Mouse (Mus musculus): ENCODE measurements around the gene Gm42688. TPM values are rescaled to one million over a fixed set of nuclear protein-coding genes. Genes with fewer than 3 reads are reported as not detected.
A peak's percentile ranks its signal among the peaks of the same experiment; 100 is the strongest.

Gm42688 gene
- polyA plus RNA-seq, 2 experiments: 0.76 to 2.4 TPM

DNA sequence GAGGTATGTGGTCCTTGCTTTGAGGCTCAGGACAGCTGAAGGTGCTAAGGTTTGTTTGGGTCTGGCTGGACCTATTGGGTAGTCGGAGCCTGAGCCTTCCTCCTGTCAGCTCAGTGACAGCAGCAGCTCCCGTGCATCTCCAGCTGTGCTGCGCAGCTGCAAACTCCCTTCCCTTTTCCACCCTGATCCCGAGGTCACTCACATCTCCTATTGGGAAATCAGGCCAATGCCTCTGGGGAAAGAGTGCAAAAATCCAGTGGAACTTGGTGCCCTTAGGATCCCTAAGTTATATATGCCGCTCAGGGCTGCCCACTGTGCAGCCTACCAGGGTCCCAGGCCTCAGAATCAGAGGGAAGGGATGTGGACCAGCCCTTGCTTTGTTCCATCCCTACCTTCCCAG is 17.9 kb upstream of the Gm42688 start:
- Histone ChIP-seq H3K36me3 (replicated peaks; ENCODE audit: control insufficient read depth, insufficient read depth, low read depth) (peaks cover 6% of the 10 kb centered on the region), H3K27me3 (ENCODE audit: control insufficient read depth, insufficient read depth, low read length) (peaks cover 51% of the 10 kb centered on the region), H3K27ac (no peak overlapping the region), H3K4me2 (ENCODE audit: low read depth) (no peak overlapping the region), H3K9me3 (ENCODE audit: control insufficient read depth, low read length) (no peaks in the 10 kb centered on the region), H3K4me3 (ENCODE audit: insufficient read depth in 1 of 2, low read depth in 2 of 2, low read length in 2 of 2) (no peak overlapping the region), H3K4me1 (replicated peaks; ENCODE audit: control insufficient read depth in 2 of 2, insufficient read depth in 2 of 2, low read length in 1 of 2) (peaks cover 8% of the 10 kb centered on the region in 2 experiments), H3K9ac (replicated peaks) (no peak overlapping the region)
- 39% methylated on average over 5 of the region's 5 CpGs for WGBS (ENCODE audit: insufficient replicate concordance)
- no peak for ATAC-seq (ENCODE audit: insufficient read depth)
- no peak for DNase-seq (ENCODE audit: low read depth in 3 of 3, low spot score in 3 of 3)
- TF ChIP-seq CTCF (IDR thresholded peaks at IDR 0.05; ENCODE audit: low read depth) (no peak), EP300 (IDR thresholded peaks at IDR 0.05; ENCODE audit: low read depth) (no peak)

DNA sequence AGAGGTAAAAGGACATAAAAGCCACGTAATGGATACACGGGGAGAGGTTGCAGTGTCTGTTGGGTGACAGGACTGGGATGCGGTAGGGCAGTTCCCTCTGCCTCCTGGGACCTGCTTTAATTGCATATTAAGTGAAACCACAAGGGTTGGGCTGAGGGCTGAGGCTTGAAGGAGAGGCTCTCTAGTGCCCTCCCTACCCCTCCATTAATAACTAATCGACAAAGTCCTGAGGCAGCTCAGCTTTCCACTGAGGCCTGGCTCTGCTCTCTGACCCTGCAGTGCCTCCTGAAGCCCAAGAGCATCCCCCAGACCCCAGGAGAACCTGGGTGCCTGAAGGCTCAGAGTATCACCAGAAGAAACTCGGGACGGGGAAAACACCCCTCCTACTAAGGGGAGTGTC is 16.9 kb upstream of the Gm42688 start:
- TF ChIP-seq EP300 (IDR thresholded peaks at IDR 0.05; ENCODE audit: low read depth) (no peak), CTCF (IDR thresholded peaks at IDR 0.05; ENCODE audit: low read depth) (no peak)
- no peak for DNase-seq (ENCODE audit: low read depth in 3 of 3, low spot score in 3 of 3)
- WGBS (ENCODE audit: insufficient replicate concordance): 15% methylated on average over 6 of the region's 6 CpGs

DNA sequence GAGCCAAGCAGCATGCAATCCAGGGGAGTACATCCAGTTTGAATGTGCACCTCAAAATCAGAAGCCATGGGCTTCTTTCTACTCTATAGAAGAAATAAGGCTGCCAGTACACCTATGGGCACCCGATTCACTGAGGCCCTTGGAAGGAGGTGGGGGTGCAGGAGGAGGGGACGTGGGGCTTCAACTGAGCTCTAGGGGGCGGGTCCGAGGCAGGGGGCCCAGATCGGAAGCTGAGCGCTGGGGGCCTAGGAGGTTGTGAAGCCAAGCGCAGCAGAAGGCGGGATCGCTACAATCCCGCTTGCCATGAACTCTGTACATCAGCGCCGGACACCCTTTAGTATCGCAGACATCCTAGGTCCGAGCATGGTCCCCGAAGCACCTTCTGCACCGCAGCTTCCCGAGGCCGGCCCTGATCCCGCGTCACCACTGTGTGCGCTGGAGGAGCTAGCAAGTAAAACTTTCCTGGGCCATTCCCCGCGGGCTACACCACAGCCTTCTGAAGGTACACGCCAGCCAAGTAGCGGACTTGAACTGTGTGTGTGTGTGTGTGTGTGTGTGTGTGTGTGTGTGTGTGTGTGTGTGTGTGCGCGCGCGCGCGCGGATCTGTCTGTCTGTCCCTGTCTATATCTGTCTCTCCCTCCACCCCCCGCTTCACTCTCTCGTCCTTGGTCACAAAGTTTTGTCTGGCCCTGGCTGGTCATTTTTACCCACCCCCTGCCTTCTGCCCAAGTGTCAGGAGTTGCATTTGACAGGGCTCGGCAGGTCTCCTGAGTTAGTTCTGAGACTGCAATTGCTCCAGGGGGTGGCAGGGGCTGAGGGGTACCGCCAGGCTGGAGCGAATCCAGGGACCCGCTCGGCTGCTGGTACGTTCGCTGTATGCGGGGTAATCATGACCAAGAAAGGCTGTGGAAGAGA is 15.0 kb upstream of the Gm42688 start, which contains the start of gene Lbx2:
Gene Lbx2 (plus strand): TSS at position 247 of the 915 bp plus-strand sequence.
- WGBS (ENCODE audit: insufficient replicate concordance): 2% methylated on average over 42 of the region's 42 CpGs
- Histone ChIP-seq H3K4me1 (replicated peaks; ENCODE audit: control insufficient read depth in 2 of 2, insufficient read depth in 2 of 2, low read length in 1 of 2) (no peaks in the 10 kb centered on the region; a peak in 1 of 4 replicates), H3K4me3 (ENCODE audit: insufficient read depth in 1 of 2, low read depth in 2 of 2, low read length in 2 of 2) (peak within 1 kb of the TSS in 1 of 2 experiments; percentile 2; a peak in 1 of 4 replicates), H3K27ac (no peak within 1 kb of the TSS), H3K9ac (replicated peaks) (no peak within 1 kb of the TSS), H3K27me3 (ENCODE audit: control insufficient read depth, insufficient read depth, low read length) (peaks cover 63% of the 10 kb centered on the region), H3K9me3 (ENCODE audit: control insufficient read depth, low read length) (no peaks in the 10 kb centered on the region), H3K4me2 (ENCODE audit: low read depth) (peak within 1 kb of the TSS; percentile 38), H3K36me3 (replicated peaks; ENCODE audit: control insufficient read depth, insufficient read depth, low read depth) (no peaks in the 10 kb centered on the region)
- ATAC-seq (ENCODE audit: insufficient read depth): no peak
- TF ChIP-seq EP300 (IDR thresholded peaks at IDR 0.05; ENCODE audit: low read depth) (no peak), CTCF (IDR thresholded peaks at IDR 0.05; ENCODE audit: low read depth) (no peak)
- no peak for DNase-seq (ENCODE audit: low read depth in 3 of 3, low spot score in 3 of 3)

More for the DNA sequence above, 16.9 kb upstream of the Gm42688 start:
- Histone ChIP-seq H3K4me3 (ENCODE audit: insufficient read depth in 1 of 2, low read depth in 2 of 2, low read length in 2 of 2) (no peak overlapping the region), H3K27ac (no peak overlapping the region), H3K9ac (replicated peaks) (no peak overlapping the region; the same call in 1 of the 2 replicates), H3K4me1 (replicated peaks; ENCODE audit: control insufficient read depth in 2 of 2, insufficient read depth in 2 of 2, low read length in 1 of 2) (peaks cover 0 to 3% of the 10 kb centered on the region in 2 experiments), H3K4me2 (ENCODE audit: low read depth) (no peak overlapping the region), H3K36me3 (replicated peaks; ENCODE audit: control insufficient read depth, insufficient read depth, low read depth) (peaks cover 6% of the 10 kb centered on the region), H3K27me3 (ENCODE audit: control insufficient read depth, insufficient read depth, low read length) (peaks cover 58% of the 10 kb centered on the region), H3K9me3 (ENCODE audit: control insufficient read depth, low read length) (no peaks in the 10 kb centered on the region)
- ATAC-seq (ENCODE audit: insufficient read depth): no peak

DNA sequence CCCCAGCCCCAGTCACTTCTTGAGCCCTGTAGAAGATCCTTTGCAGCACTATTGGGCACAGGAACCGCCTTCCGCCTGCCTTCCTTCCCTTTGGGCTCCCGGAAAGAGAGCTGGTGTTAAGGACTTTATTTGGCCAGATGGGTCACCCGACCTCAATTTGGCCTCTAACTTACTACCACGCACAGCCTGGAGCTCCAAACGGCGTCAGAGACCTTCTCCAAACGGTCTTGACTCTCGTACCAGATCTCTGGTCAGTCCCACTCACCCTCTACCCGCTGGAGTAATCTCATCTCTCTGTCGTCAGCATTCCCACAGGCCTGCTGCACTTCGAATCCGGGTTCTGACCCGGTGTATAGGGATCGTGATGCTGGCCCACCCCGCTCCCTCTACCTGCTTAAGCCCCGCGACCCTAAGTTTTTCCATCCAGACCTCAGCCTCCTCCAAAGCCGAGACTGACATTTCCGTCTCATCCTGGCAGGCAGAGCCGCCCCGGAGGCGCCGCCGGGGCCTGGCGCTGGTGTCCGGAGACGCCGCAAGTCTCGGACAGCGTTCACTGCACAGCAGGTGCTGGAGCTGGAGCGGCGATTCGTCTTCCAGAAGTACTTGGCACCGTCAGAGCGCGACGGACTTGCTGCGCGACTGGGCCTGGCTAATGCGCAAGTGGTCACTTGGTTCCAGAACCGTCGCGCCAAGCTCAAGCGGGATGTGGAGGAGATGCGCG is 14.1 kb upstream of the Gm42688 start:
- ATAC-seq (ENCODE audit: insufficient read depth): no peak
- Histone ChIP-seq H3K4me1 (replicated peaks; ENCODE audit: control insufficient read depth in 2 of 2, insufficient read depth in 2 of 2, low read length in 1 of 2) (no peaks in the 10 kb centered on the region; a peak in 1 of 4 replicates), H3K27ac (no peak overlapping the region), H3K27me3 (ENCODE audit: control insufficient read depth, insufficient read depth, low read length) (peaks cover 63% of the 10 kb centered on the region), H3K9me3 (ENCODE audit: control insufficient read depth, low read length) (no peaks in the 10 kb centered on the region), H3K4me2 (ENCODE audit: low read depth) (peak overlapping the region; percentile 16), H3K9ac (replicated peaks) (no peak overlapping the region), H3K36me3 (replicated peaks; ENCODE audit: control insufficient read depth, insufficient read depth, low read depth) (no peaks in the 10 kb centered on the region), H3K4me3 (ENCODE audit: insufficient read depth in 1 of 2, low read depth in 2 of 2, low read length in 2 of 2) (0 out of 4 replicates have a peak overlapping the region, but pooled peaks have one; percentile 2 to 4)
- 3% methylated on average over 47 of the region's 47 CpGs for WGBS (ENCODE audit: insufficient replicate concordance)
- TF ChIP-seq EP300 (IDR thresholded peaks at IDR 0.05; ENCODE audit: low read depth): no peak
- DNase-seq (ENCODE audit: low read depth in 3 of 3, low spot score in 3 of 3): no peak

DNA sequence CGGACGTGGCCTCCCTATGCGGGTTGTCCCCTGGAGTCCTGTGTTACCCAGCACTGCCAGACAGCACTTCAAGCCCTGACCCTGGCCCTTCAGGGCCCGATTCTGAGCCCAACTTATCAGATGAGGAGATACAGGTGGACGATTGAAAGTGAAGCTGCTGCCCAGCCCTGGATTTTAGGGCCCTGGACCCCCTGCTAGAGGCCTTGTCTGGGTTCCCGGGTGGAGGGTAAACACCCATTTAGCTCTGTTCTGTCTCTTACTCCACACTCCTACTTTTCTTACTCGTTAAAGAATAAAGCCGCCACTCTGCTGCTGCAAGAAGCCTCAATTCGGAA is 13.5 kb upstream of the Gm42688 start:
- no peaks in the 10 kb centered on the region; a peak in 1 of 4 replicates for H3K4me1 ChIP-seq (replicated peaks; ENCODE audit: control insufficient read depth in 2 of 2, insufficient read depth in 2 of 2, low read length in 1 of 2)
- no peak overlapping the region for H3K9ac ChIP-seq (replicated peaks)

More for the DNA sequence above, 13.5 kb upstream of the Gm42688 start:
- TF ChIP-seq EP300 (IDR thresholded peaks at IDR 0.05; ENCODE audit: low read depth) (no peak), CTCF (IDR thresholded peaks at IDR 0.05; ENCODE audit: low read depth) (no peak)
- Histone ChIP-seq H3K4me3 (ENCODE audit: insufficient read depth in 1 of 2, low read depth in 2 of 2, low read length in 2 of 2) (0 out of 4 replicates have a peak overlapping the region, but pooled peaks of 1 of the 2 experiments have one; percentile 4), H3K27me3 (ENCODE audit: control insufficient read depth, insufficient read depth, low read length) (peaks cover 65% of the 10 kb centered on the region), H3K4me2 (ENCODE audit: low read depth) (peak overlapping the region; percentile 16), H3K36me3 (replicated peaks; ENCODE audit: control insufficient read depth, insufficient read depth, low read depth) (no peaks in the 10 kb centered on the region), H3K27ac (no peak overlapping the region), H3K9me3 (ENCODE audit: control insufficient read depth, low read length) (no peaks in the 10 kb centered on the region)
- DNase-seq (ENCODE audit: low read depth in 3 of 3, low spot score in 3 of 3) (no peak), ATAC-seq (ENCODE audit: insufficient read depth) (no peak)
- WGBS (ENCODE audit: insufficient replicate concordance): 13% methylated on average over 9 of the region's 9 CpGs

Measured in liver, embryonic 14.5 days (tissue).